Mouse (Mus musculus) cerebellum, adult 2 months (tissue): Measurements from ENCODE around the gene Skint9.

Source experiments
- CTCF ChIP-seq: fragments of 200-500 bp; IDR thresholded peaks from 2 replicates; pipeline ENCODE4 v1.5.1; 2011; ENCODE audit warnings: low read depth, mild to moderate bottlenecking, control low read depth, low read length, moderate library complexity, borderline replicate concordance; ENCODE audit not compliant: insufficient read depth
- POLR2A ChIP-seq: fragments of 200-500 bp; IDR thresholded peaks from 2 replicates; pipeline ENCODE4 v1.6.1; 2011; ENCODE audit warnings: low read length, control low read depth, borderline replicate concordance; ENCODE audit not compliant: insufficient read depth

DNA sequence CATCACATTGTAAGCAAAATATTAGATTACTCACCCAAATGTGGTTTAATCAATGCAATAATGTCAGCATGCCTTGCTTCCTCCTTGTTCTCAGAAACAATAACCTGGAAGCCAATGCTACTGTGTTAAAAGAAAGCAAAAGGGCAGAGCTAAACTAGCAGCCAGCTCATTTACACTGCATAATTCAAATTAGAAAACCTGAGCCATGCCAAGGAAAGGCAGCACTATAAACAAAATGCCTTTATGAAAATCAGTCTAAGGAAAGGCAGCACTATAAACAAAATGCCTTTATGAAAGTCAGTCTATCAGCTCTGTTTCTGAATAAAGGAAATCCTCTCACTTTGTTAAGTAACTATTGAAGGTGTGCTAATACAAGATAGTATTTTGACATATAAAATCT lies at the start of gene Skint9:
- TF ChIP-seq POLR2A, result no peak
- no peak for TF ChIP-seq CTCF
